Mouse (Mus musculus): ENCODE results near the gene Slc43a3.

DNA sequence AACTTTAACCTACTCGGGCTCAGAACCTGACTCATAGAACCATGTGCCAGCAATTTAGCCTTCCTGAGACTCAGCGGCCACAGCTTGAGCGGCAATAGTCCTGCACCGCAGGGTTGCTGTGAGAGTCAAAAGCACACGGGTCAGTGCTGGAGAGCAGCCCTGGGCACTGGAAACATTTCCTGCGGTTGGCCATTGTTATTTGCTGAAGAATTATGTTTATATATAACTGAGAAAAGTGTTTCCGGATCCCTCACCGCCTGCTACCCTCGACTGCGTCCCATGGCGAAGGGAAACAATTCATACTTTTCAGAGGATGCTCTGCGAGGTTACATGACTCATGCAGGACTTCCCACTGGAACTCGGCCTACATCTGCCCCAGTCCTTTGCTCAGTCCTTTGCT, 65.1 kb downstream of the Slc43a3 start:
- TF ChIP-seq CTCF (IDR thresholded peaks at IDR 0.05 in 2 of 3, conservative IDR thresholded peaks at IDR 0.05 in 1 of 3; ENCODE audit: control insufficient read depth in 1 of 3, insufficient read depth in 1 of 3, low read depth in 2 of 3, low read length in 3 of 3, poor library complexity in 1 of 3, severe bottlenecking in 1 of 3) (no peak), TCF12 (IDR thresholded peaks at IDR 0.05; ENCODE audit: low read depth, low read length) (no peak), ZKSCAN1 (IDR thresholded peaks at IDR 0.05; ENCODE audit: low read depth, low read length) (no peak), MAX (IDR thresholded peaks at IDR 0.05; ENCODE audit: low read length) (no peak), TBP (IDR thresholded peaks at IDR 0.05; ENCODE audit: low read depth, low read length) (no peak), SIN3A (IDR thresholded peaks at IDR 0.05; ENCODE audit: low read length) (no peak), POLR2A (IDR thresholded peaks at IDR 0.05; ENCODE audit: control insufficient read depth in 1 of 2, insufficient read depth in 1 of 2, low read depth in 1 of 2, low read length in 2 of 2, poor library complexity in 1 of 2) (no peak), NRF1 (IDR thresholded peaks at IDR 0.05; ENCODE audit: insufficient read depth, low read depth, low read length, poor library complexity, severe bottlenecking) (no peak), RCOR1 (IDR thresholded peaks at IDR 0.05; ENCODE audit: low read depth, low read length) (no peak), USF1 (IDR thresholded peaks at IDR 0.05; ENCODE audit: low read depth, low read length) (no peak), MYC (IDR thresholded peaks at IDR 0.05; ENCODE audit: low read depth, low read length) (no peak), EP300 (IDR thresholded peaks at IDR 0.05; ENCODE audit: low read depth in 1 of 2, low read length in 2 of 2) (no peak)
